Mouse (Mus musculus) ES-E14 (cell line): Measurements from ENCODE around the gene Hsd17b3. TPM values are rescaled to one million over a fixed set of nuclear protein-coding genes. Genes with fewer than 3 reads are reported as not detected.
A peak's percentile ranks its signal among the peaks of the same experiment; 100 is the strongest.

Experiments used
- DNase-seq: peaks from one replicate; pipeline ENCODE4 v3.0.0-alpha.2; 2013; ENCODE audit warnings: low read depth, low spot score
- H3K27ac ChIP-seq: 2 replicates; pipeline ENCODE4 v1.5.1; 2012; ENCODE audit warnings: low read depth, mild to moderate bottlenecking, low read length, moderate library complexity, mixed read lengths; ENCODE audit not compliant: poor library complexity, insufficient read depth, severe bottlenecking
- H3K36me3 ChIP-seq: 2 replicates; pipeline ENCODE4 v1.6.1; 2012; ENCODE audit warnings: mild to moderate bottlenecking, low read length, moderate library complexity, mixed read lengths; ENCODE audit not compliant: control insufficient read depth, poor library complexity, insufficient read depth, severe bottlenecking
- H3K4me1 ChIP-seq, 2 experiments: fragments of 150-350 bp in 1 of 2; sonication (generic) in 1 of 2; 2 replicates each; pipeline ENCODE4 v1.6.1; 2012; ENCODE audit warnings: low read length in 2 of 2, mild to moderate bottlenecking in 1 of 2, mixed read lengths in 1 of 2; ENCODE audit not compliant: control insufficient read depth in 2 of 2, insufficient read depth in 2 of 2, poor library complexity in 1 of 2
- H3K4me3 ChIP-seq, 2 experiments: fragments of 150-350 bp in 1 of 2; sonication (generic) in 1 of 2; 2 replicates each; pipeline ENCODE4 v1.5.1; 2012; ENCODE audit warnings: low read length in 2 of 2, low read depth in 1 of 2, mild to moderate bottlenecking in 1 of 2, mixed read lengths in 1 of 2; ENCODE audit not compliant: insufficient read depth in 1 of 2, poor library complexity in 1 of 2, severe bottlenecking in 1 of 2
- H3K9ac ChIP-seq: 2 replicates; pipeline ENCODE4 v1.6.1; 2012; ENCODE audit warnings: low read depth, mild to moderate bottlenecking, low read length, mixed read lengths; ENCODE audit not compliant: poor library complexity, insufficient read depth, severe bottlenecking
- H3K9me3 ChIP-seq: fragments of 150-350 bp; sonication (generic); 2 replicates; pipeline ENCODE4 v1.6.1; 2012; ENCODE audit warnings: low read depth, mild to moderate bottlenecking, low read length; ENCODE audit not compliant: control insufficient read depth, insufficient read depth
- CHD2 ChIP-seq: IDR thresholded peaks from 2 replicates; pipeline ENCODE4 v1.6.1; 2014; ENCODE audit warnings: mild to moderate bottlenecking, low read depth, low read length, inconsistent platforms
- HCFC1 ChIP-seq: IDR thresholded peaks from 2 replicates; pipeline ENCODE4 v1.6.1; 2012; ENCODE audit warnings: low read length, inconsistent platforms, borderline replicate concordance; ENCODE audit not compliant: insufficient read depth
- MAFK ChIP-seq: IDR thresholded peaks from 2 replicates; pipeline ENCODE4 v1.6.1; 2014; ENCODE audit warnings: mild to moderate bottlenecking, low read depth, low read length, inconsistent platforms; ENCODE audit not compliant: insufficient read depth
- ZC3H11A ChIP-seq: IDR thresholded peaks from 2 replicates; pipeline ENCODE4 v1.6.1; 2012; ENCODE audit warnings: low read depth, mild to moderate bottlenecking, inconsistent platforms, low read length, borderline replicate concordance
- ZNF384 ChIP-seq: IDR thresholded peaks from 2 replicates; pipeline ENCODE4 v1.6.1; 2012; ENCODE audit warnings: low read depth, low read length, inconsistent platforms
- in situ Hi-C, 2 experiments: fragments of 600-800 bp; cut with MboI; formaldehyde crosslinking; loops; one replicate each; pipeline ENCODE4 v1.15.1; 2025; ENCODE audit warnings: low sequenced_read_pairs in 2 of 2, inconsistent platforms in 1 of 2; ENCODE audit not compliant: unreplicated experiment in 2 of 2
- total RNA-seq: library from RNA; depleted of rRNA; stranded (reverse); fragments of 300-350 nt; gene quantifications from 2 replicates; pipeline ENCODE4 v1.2.3, GENCODE M21; 2012

Gene Hsd17b3
- total RNA-seq, 1 experiment: 0.36 TPM

GRCm38 (mm10) chr13:64039976-64040375 is 49.1 kb downstream of the Hsd17b3 start:
- TF ChIP-seq ZC3H11A: no peak
- TF ChIP-seq ZNF384: no peak
- TF ChIP-seq MAFK: no peak
- TF ChIP-seq HCFC1: no peak
- TF ChIP-seq CHD2: no peak
- H3K27ac ChIP-seq: no peak overlapping the region
- in situ Hi-C loops: loop anchor here in 1 of 2 experiments (10.0 kb wide), 2 partner anchors 115 to 345 kb away; no protein-coding TSS in a partner anchor
- H3K9me3 ChIP-seq: no peaks in the 10 kb centered on the region
- H3K36me3 ChIP-seq: no peaks in the 10 kb centered on the region
- no peak overlapping the region for H3K9ac ChIP-seq
- DNase-seq: no peak
- no peak overlapping the region for H3K4me3 ChIP-seq
- H3K4me1 ChIP-seq: peaks cover 1 to 11% of the 10 kb centered on the region in 2 experiments; a peak in 1 of 4 replicates

- H3K4me3 ChIP-seq: no peak overlapping the region
- in situ Hi-C loops: loop anchor here in 1 of 2 experiments (10.0 kb wide), 2 partner anchors 113 to 343 kb away; no protein-coding TSS in a partner anchor
- H3K4me1 ChIP-seq: peaks cover 3 to 17% of the 10 kb centered on the region in 2 experiments; a peak in 2 of 4 replicates
- no peak overlapping the region for H3K9ac ChIP-seq
- TF ChIP-seq CHD2 (no peak), ZNF384 (0 out of 2 replicates have a peak, but pooled peaks have one; percentile 61), ZC3H11A (0 out of 2 replicates have a peak, but pooled peaks have one; percentile 34)
- no peak for DNase-seq
- H3K36me3 ChIP-seq: no peaks in the 10 kb centered on the region
- H3K27ac ChIP-seq: no peak overlapping the region
- H3K9me3 ChIP-seq: no peaks in the 10 kb centered on the region
Measured at GRCm38 (mm10) chr13:64038114-64038513, 50.9 kb downstream of the Hsd17b3 start.

DNA sequence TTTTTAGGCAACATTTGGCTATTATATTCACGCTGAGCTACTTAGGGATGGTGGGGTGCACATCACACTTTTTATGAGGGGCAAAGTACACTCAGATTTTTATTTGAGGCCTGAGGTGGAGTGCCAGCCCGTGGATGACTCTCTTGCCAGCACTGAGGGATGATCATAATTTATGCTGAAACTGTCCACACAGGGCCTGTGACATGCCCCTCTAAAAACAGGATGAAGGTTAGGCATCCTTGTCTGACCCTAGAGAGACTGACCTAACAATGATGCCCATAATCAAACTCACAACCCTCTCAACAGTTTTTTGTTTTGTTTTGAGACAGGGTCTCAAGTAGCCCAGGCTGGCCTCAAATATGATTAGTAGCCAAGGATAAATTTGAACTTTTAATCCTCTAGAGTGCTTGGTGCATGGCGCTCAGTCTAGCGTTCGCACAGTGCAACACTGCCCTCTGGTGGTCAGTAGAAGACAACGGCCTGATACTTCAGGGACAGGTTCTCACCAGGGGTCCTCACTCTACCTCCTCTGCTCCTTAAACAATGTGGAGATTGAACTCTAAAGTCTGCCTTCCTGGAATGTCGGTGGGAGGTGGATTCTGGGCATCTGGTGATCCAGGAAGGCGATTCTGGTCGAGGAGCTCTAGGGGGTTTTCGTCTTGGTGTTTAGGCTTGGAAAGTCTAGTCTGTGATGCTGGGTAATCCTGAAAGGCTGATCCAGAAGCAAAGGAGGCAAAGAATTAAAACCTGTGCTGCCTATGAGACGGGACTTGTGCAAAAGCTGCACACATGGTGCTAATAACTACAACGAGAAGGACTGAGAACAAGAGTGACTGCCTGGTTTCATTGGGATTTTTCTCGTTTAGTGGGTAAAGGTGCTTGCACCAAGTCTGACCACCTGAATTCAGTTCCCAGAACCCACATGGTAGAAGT is 52.7 kb downstream of the Hsd17b3 start:
- TF ChIP-seq ZC3H11A (peak; percentile 85), HCFC1 (no peak)
- peaks cover 3 to 17% of the 10 kb centered on the region in 2 experiments; a peak in 2 of 4 replicates for H3K4me1 ChIP-seq
- peak; percentile 89 for DNase-seq
- no peak overlapping the region for H3K27ac ChIP-seq
- H3K9me3 ChIP-seq: no peaks in the 10 kb centered on the region
- H3K9ac ChIP-seq: no peak overlapping the region
- H3K36me3 ChIP-seq: no peaks in the 10 kb centered on the region
- no peak overlapping the region for H3K4me3 ChIP-seq
- in situ Hi-C loops: loop anchor here in 1 of 2 experiments (10.0 kb wide), 2 partner anchors 112 to 342 kb away; no protein-coding TSS in a partner anchor

DNA sequence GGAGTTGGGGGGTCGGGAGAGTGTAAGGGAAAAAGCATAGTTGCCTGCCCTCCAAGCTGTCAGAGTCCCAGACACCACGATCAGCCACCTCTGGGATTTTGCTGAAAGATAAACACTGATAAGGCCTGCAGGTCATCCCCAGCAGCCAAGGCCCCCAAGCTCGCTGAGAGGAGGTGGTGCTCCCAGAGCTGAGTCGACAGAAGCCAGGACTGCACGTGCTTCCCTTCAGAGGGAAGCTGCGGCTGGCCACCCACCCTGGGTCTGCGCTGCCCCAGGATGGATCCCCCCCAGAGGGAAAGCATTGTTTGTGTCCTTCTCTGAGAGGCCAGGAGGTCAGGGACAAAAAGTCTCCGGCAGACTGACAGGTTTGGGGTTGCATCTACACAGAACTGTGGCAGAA is 54.0 kb downstream of the Hsd17b3 start:
- TF ChIP-seq HCFC1: no peak
- TF ChIP-seq CHD2: no peak
- TF ChIP-seq ZNF384: no peak
- no peak for TF ChIP-seq MAFK
- TF ChIP-seq ZC3H11A: no peak
- H3K9me3 ChIP-seq: no peaks in the 10 kb centered on the region
- H3K36me3 ChIP-seq: no peaks in the 10 kb centered on the region
- no peak for DNase-seq
- H3K4me1 ChIP-seq: peaks cover 3 to 20% of the 10 kb centered on the region in 2 experiments; a peak in 2 of 4 replicates
- no peak overlapping the region for H3K27ac ChIP-seq
- H3K4me3 ChIP-seq: no peak overlapping the region
- H3K9ac ChIP-seq: no peak overlapping the region
- in situ Hi-C loops: loop anchor here in 1 of 2 experiments (10.0 kb wide), 2 partner anchors 110 to 340 kb away; no protein-coding TSS in a partner anchor
